Mouse (Mus musculus) MEL-GATA-1-ER (cell line): ENCODE data around the gene Rps6ka4.

Experiments used
- DNase-seq: peaks from one replicate; pipeline ENCODE4 v3.0.0-alpha.2; 2012; ENCODE audit warnings: low read depth; ENCODE audit errors: extremely low read depth

Rps6ka4 gene

DNA sequence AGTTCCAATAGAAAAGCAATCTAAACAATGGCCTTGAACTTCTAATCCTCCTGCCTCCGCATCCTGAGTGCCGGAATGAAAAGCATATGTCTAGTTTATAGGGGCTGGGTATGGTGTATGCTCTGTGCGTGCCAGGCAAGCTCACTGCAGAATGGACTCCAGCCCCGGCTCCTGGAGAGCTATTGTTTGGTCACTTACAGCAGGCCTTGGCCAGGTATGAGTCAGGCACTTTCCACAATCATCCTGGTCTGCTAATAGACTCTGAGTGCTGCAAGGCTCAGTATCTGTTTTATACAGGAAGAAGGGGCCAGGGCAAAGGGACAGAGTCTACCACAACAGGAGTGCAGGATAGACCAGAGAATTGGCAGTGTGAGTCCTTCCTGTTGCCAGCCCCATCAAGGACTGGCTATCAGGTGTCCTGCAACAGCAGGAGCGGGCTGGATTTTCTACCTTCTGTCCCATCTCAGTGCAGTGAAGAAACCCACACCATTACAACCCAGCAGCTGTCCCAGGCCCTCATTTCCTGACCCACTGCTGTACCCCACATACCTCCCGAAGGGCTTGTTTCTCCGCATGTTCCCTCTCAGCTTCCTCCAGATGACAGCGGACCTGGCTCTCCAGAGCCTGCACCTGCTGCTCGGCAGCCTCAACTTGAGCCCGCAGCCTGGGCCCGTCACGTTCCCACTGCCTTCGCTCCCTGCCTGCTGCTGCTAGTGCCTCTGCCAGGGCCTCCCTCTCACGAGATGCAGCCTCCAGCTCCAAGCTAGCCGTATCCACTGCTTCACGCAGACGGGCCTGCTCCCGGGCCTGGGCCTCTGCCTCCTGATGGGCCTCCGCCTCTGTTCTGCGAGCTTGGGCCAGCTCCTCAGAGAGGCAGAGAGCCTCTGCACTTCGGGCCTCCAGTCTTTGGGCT is 12.2 kb upstream of the Rps6ka4 start:
- no peak for DNase-seq

DNA sequence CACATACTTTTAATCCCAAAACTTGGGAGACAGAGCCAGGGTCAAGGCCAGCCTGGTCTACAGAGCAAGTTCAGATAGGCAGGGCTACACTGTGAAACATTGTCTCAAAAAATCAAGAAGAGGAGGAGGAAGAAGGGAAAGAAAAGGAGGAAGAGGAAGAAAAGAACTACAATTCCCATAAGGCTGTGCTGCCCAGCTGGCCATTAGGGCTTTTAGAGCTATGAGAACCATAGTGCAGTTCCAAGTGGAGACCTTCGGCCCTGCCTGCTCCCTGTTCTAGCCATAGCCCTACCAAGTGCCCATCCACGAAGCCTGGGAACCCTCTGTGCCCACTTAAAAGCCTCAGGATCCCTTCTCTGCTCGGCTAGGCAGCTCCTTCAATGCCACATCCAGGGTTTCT is 11.1 kb upstream of the Rps6ka4 start:
- no peak for DNase-seq

DNA sequence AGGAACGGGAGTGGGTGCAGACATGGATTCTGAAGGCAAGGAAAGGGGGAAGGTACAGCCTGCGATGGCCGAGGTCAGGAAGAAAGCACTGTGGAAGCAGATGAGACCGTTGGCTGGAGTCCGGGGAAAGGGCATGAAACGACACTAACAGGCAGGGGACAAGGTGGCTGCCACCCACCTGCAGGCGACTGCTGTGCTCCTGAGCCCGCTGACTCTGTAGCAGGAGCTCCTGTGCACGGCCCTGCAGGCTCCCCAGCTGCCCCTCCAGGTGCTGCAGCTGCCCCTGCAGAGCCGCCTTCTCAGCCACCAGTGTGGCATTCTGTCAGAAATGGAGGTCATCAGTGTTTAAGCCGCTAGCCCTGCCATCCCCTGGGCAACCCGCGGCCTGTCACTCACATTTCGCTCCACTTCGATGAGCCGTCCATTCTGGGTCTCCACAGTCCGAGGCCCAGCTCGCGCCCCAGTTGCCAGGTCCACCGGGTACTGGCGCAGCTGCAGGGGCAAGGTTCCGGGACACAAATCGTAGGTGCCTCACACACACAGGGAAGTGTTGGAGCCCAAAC is 9.2 kb upstream of the Rps6ka4 start:
- no peak for DNase-seq

DNA sequence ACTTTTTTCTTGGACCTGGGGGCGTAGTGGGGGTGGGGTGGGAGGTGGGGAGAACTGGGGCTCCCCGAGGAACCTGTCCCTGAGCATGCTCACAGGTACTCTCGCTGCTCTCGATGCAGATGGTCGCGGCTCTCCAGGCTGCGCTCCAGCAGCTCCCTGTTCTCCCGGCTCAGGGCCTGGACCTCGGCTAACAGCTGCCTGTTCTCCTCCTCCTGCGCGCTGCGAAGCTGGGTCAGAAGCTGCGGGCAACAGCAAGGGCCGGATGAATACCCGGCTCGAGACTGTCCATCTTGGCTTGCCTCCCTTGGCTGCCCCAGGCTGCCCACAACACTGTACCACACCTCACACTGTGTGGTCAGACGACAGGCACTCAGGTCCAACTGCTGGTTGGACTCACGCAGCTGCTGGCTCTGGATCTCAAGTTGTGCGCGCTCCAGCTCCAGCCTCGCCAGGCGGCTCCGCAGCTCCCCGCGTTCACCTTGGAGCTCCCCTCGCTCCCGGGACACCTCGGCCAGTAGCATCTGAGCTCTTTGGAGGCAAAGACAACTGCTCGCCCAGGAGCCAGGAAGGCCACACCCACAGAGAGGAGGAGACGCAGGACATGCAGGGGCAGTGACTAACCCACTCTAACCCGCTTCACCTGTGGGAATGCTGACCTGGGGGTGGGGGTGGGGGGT is 7.5 kb upstream of the Rps6ka4 start:
- DNase-seq = no peak

DNA sequence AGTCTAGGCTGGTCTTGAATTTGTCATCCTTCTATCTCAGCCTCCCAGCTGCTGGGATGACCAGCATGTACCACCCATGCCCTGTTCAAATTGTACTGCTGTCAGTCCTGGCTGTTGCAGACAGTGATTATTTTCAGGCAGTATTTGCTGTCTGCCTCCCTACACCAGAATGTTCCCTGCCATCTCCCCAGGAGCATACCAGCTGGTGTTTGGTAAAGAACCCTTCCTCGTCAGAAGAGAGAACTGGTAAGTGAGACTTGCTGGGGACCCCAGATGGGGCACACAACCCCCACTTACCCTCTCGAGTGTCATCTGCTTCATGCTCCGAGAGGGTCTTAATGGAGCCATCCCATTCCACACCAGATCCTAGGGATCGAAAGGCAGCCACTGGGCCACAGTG is 5.6 kb upstream of the Rps6ka4 start:
- DNase-seq = no peak

DNA sequence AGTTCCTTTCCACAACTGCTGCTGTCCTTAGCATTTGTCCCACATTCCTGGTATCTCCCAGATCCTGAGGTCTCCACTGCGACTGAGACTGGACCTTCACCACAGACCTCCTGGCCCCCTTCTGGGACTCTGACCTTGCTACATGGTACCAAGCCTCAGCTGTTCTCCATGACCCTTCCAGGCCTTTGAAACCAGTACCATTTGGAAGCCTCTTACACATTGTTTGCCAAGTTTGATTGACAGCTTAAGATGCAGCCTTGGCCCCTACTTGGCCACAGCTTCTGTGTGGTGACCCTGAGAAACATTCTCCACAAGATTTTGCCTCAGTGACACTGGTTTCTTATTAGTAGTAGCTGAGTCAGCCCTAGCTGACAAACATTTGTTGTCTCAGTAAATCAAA is 1.9 kb upstream of the Rps6ka4 start:
- no peak for DNase-seq

DNA sequence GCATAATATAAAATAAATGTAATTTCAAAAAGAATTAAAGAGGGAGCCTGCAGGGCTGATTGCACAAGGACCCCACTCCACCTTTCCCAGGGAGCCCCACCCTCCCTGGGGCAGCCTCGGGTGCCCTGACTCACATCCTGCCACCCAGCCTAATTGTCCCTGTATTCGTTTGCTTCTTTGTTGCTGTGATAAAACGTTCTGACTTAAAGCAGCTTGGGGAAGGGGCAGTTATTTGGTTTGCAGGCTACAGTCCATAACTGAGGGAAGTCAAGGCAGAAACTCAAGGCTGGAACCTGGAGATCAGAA is 809 bp upstream of the Rps6ka4 start:
- no peak for DNase-seq

DNA sequence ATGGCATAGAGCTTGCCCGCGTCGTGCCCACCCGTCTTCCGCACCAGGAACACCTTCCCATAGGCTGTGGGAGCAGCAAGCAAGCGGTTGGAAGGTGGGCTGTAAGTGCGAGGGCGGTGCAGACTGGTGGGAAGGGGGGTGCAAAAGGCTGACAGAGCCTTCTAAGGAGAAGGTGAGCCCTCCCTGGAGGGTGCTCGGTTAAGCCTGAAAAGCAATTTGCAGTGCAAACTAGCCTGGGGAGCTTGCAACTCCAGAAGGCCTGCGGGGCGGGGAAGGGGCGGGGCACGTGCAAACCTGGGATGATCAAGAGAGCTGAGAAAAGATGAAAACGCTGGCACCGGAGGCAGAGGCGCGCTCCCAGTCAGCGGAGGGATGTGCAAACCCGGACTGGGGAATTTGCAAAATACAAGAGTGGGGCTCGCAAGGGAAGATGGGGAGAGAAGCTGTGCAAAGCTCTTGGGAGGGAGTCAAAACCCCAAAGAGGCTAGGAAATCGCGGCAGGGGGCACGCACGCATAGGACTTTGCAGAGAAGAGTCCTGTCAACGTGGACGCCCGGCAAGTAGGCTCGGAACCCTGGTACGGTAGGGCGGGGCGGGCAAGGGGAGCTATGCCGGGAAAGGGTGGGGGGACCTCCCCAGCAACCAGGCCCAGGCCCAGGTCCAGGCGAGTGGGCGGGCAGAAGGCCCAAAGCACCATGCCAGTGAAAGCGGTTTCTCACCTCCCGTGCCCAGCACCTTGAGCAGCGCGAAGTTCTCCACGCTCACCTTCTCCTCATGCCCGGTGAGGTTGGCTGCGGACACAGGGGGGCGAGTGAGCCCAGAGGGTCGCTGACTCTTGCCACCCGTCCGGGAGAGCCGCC is 591 bp downstream of the Rps6ka4 start:
- DNase-seq = no peak

DNA sequence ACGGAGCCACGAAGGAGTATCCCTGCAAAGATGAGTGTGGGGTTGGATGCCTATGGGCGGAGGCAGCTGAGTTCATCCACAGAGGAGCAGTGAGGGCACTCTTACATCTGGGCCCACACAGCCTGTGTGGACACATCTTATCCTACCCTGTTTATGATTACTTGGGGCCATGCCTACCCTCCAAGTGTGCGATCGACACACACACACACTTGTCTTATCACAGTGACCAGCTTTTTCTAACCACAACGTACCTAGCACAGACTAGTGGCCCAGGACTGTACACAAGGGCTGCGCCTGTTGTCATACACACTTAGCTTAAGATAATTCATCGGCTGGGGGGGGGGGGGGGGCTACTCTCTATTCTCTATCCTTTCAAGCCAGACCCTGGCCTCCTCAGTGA is 8.1 kb downstream of the Rps6ka4 start:
- no peak for DNase-seq

DNA sequence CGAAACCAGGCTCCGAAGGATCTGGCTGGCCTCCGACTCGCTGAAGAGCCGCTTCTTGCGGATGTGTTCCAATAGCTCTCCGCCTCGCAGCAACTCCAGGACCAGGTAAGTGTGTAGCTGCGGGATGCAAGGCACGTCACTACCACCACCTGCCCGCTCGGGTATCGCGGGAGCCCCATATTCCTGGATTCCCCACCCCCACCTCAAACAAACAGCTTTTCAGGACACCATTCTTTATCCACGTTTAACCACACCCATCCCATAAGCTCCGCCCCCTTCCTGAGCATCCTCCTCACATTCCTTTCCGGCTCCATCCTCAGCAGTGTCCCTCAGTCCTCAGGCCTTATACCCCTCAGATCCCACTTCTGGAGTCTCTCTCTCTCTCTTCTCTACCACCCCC is 9.1 kb downstream of the Rps6ka4 start:
- no peak for DNase-seq

DNA sequence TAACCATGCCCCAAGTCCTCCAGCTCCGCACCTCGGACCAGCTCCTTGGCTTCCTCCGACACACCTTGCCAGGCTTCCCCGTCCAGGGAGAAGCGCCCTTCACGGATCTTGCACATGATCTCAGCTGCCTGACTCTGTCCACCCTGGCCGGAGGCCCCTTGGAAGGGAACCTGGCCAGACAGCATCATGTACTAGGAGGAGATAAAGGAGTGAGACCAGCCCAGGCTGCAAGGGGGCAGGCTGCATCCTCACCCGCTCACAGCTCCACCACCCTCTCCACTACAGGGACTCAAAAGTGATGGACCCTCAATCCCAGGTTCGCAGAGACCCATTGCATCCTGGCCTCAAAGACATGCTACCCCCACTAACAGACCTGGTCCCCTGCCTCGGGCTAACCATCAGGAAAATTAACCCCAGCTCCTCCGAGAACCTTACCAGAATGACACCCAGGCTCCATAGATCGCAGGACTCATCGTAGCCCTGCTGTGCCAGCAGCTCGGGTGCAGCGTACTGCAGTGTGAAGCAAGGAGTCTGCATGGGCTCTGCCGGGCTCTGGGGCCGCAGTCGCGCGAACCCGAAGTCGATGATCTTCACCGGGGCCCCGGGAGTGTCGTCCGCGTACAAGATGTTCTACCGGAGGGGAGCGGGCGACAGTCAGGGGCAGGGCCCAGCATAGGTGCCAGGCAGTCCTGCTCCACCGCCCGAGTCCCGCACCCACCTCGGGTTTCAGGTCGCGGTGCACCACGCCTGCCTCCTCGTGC is 9.7 kb downstream of the Rps6ka4 start:
- DNase-seq = no peak

DNA sequence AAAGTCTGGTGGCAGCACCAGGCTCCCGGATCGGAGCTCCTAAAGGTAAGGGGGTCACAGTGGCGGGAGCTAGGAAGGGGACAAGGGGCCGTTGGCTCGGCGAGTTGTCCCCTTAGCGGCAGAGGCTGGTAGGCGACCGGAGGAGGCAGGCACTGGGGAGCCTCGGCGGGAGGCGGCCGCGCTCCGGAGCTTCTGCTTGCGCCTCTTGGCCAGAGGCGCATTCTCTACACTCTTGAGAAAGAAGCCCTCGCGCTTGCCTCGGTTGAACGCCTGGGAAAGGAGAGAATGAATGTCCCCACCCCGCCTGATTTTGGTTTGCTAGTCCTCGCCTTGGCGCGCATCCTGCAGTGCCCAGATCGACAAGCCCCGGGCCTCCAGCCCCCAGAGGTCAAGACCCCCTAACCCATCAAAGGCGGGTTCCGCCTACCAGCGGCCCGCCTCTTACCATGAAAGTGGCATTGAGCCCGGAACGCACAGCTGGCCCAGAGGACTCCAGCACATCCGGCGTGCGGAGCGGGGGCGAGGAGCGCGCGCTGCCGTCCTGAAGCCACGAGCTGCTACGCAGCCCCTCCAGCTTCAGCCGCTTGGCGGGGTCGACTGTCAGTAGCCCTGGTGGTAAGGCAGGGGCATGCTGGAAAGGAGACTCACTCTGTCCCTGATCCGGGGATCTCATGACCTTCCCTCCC is 10.4 kb downstream of the Rps6ka4 start:
- no peak for DNase-seq

DNA sequence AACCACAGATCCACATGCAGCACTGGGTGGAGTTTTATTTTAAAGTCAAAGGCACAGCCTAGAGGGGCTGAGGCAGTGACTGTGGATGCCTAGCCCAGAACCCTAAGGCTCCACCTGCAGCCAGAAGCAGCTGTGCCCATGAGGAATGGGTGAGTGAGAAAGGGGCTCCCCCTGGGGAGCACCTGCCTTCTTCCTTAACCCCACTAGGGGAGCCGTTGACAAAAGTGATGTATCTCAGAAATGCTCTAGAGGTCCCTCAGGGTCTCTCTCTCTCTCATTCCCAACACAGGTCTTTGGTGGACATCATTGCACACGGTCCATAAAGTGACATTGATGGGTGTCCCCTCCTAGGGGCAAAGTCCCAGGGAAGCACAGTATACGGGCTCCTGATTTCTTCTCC is 11.4 kb downstream of the Rps6ka4 start:
- no peak for DNase-seq

DNA sequence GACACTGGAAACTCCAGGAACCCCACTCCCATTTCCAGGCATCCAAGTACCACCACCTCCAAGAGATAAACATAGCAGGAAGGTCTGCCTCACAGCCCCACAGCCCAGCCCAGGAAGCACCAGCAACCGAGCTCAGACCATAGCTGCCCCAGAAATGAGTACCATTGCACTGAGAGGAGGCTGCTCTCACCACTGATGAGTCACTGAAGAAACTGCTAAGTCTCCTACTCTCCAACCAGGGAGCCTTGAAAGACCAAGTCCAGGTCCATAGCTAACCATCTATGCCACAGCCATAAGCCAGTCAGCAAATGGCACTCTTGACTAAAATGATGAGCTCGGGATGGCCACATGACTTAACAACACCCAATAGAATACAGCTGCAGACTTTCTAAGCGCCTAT is 13.8 kb downstream of the Rps6ka4 start:
- no peak for DNase-seq

DNA sequence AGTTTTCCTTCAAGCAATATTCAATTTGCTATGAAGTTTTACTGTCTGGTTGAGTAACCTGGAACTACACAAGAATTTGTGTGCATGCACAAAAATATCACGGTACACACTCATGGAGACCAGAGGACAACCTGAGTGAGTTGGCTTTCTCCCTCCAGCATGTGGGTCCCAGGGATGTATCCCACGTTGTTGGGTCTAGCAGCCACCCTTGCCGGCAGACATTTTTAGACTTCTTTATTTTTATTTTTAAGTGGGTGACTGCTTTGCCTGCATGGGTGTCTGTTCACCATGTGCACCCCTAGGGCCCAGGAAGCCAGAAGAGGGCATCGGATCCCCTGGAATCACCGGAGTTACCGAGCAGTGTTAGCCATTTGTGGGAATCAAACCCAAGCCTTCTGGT is 15.1 kb downstream of the Rps6ka4 start:
- no peak for DNase-seq

DNA sequence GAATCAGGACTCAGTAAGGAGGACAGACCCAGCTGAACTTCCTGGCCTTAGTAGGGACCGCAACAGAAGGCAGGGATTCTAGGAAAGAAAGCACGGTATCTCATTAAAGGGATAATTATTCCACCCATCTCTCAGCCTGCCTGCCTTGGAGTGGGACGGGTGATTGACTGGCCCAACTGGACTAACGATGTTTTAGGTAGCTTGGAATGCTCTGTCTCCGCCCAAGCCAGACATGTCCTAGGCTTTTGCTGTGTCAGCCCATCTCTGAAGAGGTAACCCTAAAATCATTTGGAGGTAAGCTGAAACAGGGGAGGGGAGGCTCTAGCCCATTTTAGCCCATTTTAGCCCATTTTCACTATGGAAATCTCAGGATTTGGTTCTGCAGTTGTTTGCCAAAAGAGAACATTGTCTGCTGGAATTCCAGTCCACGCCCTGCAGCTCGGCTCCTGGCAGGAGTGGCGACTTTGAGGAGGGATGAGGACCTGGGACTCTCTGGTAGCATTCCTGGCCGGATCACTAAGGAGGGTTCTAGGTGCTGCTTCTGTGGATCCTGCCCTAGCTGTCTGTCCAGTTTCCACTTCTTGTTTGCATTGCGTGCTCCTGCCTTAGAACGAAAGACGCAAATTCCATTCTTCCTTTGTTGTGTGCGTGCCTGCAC is 19.8 kb downstream of the Rps6ka4 start:
- DNase-seq = no peak

DNA sequence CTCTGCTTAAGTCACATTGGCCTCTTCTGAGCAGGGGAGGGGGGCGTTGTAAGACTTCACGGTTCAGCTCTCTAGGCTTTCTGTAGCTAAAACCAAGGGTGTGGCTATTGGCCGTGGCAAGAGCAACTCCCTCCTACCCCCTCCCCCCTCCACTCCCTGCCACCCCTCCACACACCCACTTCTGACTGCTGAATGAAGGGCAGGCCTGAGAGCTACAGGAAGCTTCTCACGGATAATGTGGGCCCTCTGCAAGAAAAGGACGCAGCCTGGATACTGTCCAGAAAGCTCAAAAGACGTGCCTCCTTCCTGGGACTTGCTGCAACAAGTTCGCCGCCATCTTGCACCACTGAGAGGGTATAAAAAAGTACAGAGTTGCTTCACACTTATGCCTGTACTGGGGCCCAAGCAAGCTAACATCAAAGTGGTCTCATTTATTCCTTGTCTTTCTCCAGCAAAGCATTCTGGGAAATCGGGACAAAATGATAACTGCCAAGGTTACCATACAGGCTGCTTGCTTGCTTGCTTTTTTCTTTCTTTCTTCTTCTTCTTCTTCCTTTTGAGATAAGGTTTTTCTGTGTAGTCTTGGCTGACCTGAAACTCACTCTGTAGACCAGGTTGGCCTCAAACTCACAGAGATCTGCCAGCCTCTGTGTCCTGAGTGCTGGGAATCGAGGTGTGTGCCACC is 21.2 kb downstream of the Rps6ka4 start:
- no peak for DNase-seq

DNA sequence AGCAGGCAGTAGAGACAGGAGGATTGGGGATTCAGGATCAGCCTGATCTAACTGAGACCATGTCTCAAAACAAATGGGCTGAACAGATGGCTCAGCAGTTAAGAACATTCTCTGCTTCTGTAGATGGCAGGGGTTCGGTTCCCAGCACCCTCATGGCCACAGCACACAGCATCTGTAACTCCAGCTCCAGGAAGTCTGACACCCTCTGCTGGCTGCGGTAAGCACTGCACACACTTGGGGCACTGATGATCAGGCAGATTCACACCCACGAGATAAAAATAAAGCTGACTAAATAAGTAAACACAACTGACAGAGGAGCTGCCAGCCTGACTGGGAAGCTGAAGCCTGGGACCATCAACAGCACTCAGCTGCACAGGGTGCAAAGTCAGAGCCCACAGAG is 25.5 kb downstream of the Rps6ka4 start:
- DNase-seq = no peak

DNA sequence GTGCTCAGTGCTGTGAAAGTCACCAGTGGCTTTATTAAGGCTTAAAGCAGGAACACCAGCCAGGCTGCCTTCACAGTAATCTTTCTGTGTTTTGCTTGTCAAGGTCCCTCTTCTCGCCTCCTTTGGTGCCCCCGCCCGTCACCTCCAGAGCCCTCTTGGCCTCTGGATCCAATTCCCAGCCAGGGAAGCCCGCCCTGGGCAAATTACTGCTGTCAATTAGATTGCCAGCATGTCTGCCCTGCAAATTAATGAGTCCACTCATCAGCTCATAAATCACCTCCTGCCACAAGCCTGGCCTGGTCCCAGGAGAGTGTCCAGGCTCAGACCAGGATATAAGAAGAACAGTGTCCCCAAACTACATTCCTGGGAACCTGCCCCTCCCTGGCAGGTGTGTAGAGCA is 26.1 kb downstream of the Rps6ka4 start:
- no peak for DNase-seq
